Mouse (Mus musculus): ENCODE results near the gene Clptm1l.

- no peak for TF ChIP-seq CTCF (conservative IDR thresholded peaks at IDR 0.05; ENCODE audit: insufficient read depth, insufficient read length, low read depth, low read length)
- TF ChIP-seq POLR2A (IDR thresholded peaks at IDR 0.05; ENCODE audit: low read depth, low read length): no peak
Measured at GRCm38 (mm10) chr13:73653266-73653665, 49.5 kb downstream of the Clptm1l start.
